Mouse (Mus musculus) heart, adult 11 months (tissue): ENCODE results near the gene Gna14.

Experiments used
- DNase-seq: peaks from one replicate; pipeline ENCODE4 v3.0.0; 2022

The Gna14 gene

GRCm38 (mm10) chr19:16457127-16457526, 21.6 kb downstream of the Gna14 start:
- no peak for DNase-seq

- DNase-seq, result no peak
Observed at GRCm38 (mm10) chr19:16459317-16459716, 23.8 kb downstream of the Gna14 start.

- DNase-seq, result no peak
Observed at GRCm38 (mm10) chr19:16460292-16460691, 24.7 kb downstream of the Gna14 start.

GRCm38 (mm10) chr19:16460831-16461230, 25.3 kb downstream of the Gna14 start:
- DNase-seq, result no peak

- no peak for DNase-seq
Observed at GRCm38 (mm10) chr19:16462461-16462860, 26.9 kb downstream of the Gna14 start.

GRCm38 (mm10) chr19:16464730-16465129, 29.2 kb downstream of the Gna14 start:
- peak; percentile 96 for DNase-seq

- no peak for DNase-seq
Observed at GRCm38 (mm10) chr19:16468756-16469374, 33.3 kb downstream of the Gna14 start.

- no peak for DNase-seq
Observed at GRCm38 (mm10) chr19:16472655-16473054, 37.1 kb downstream of the Gna14 start.

GRCm38 (mm10) chr19:16477314-16477946, 41.9 kb downstream of the Gna14 start:
- DNase-seq, result no peak

GRCm38 (mm10) chr19:16478186-16478607, 42.6 kb downstream of the Gna14 start:
- no peak for DNase-seq

- DNase-seq, result no peak
Observed at GRCm38 (mm10) chr19:16482047-16482446, 46.5 kb downstream of the Gna14 start.

GRCm38 (mm10) chr19:16484237-16484636, 48.7 kb downstream of the Gna14 start:
- DNase-seq, result no peak

GRCm38 (mm10) chr19:16484671-16485070, 49.1 kb downstream of the Gna14 start:
- DNase-seq, result peak; percentile 74

- DNase-seq, result peak; percentile 87
Observed at GRCm38 (mm10) chr19:16490756-16491155, 55.2 kb downstream of the Gna14 start.

GRCm38 (mm10) chr19:16491497-16491896, 55.9 kb downstream of the Gna14 start:
- DNase-seq, result no peak

- DNase-seq, result peak; percentile 24
Observed at GRCm38 (mm10) chr19:16492453-16492852, 56.9 kb downstream of the Gna14 start.

GRCm38 (mm10) chr19:16494816-16495516, 59.4 kb downstream of the Gna14 start:
- DNase-seq, result no peak

GRCm38 (mm10) chr19:16496016-16496415, 60.5 kb downstream of the Gna14 start:
- no peak for DNase-seq

GRCm38 (mm10) chr19:16502054-16502453, 66.5 kb downstream of the Gna14 start:
- no peak for DNase-seq

- DNase-seq, result no peak
Observed at GRCm38 (mm10) chr19:16506711-16507364, 71.3 kb downstream of the Gna14 start.

GRCm38 (mm10) chr19:16510343-16511080, 75.0 kb downstream of the Gna14 start:
- peak; percentile 90 for DNase-seq

- no peak for DNase-seq
Observed at GRCm38 (mm10) chr19:16511081-16511420, 75.5 kb downstream of the Gna14 start.

GRCm38 (mm10) chr19:16514201-16514600, 78.6 kb downstream of the Gna14 start:
- DNase-seq, result no peak
